Mouse (Mus musculus): ENCODE data around the gene Slc24a1.

DNA sequence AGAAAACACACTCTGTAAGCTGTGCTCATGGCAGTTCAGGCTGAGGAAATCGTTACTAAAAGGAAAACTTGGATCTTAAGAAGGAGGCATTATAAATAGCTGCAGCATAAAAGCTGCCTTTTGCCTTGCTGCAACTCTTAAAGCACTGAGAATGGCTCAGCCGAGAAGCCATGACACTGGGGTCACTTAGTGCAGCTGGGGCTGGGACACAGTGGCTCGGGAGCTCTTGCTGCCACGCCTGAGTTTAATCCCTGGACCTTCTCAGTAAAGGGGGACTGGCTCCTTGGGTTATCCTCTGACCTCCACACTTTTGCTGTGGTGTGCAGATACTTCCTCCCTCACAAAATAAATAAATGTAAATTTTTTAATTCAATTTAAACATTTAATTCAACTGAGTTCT, 48.5 kb downstream of the Slc24a1 start:
- TF ChIP-seq CTCF (IDR thresholded peaks at IDR 0.05) (no peak), EP300 (IDR thresholded peaks at IDR 0.05) (no peak)

All from lung, postnatal 0 days (tissue).